In the genomic region with DNA sequence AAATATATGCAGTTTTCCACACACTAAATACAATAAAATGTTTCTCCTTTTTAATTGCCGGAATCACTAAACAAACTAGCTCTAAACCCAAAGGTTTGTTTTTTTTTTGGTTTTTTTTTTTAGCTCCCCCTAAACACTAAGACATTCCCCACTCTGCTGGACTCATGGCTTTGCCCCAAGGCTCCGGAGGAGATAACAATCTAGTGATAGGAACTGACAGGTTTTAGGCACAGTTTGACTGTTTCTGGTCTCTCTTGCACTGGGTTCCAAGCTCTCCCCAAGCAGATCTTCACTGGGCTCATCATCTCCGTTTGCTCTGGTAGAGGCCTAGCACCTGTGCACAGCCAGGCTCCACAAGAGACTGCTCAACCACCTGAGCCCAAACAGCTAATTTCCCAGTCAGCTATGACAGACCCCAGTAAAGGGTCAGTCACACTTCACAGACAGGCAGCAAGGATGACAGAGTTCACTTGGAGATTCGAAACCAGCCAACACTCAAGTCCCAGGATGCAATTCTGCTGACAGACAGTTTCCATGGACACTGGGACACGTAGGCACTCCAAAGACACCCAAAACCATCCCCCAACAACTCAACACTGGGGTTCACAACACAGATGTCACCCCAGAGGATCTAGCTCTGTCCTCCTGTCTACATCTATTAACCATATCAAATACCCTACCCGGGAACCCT, we compare ENCODE assay signal across 8 mouse cellular contexts. TPM values are rescaled to one million over a fixed set of nuclear protein-coding genes. Genes with fewer than 3 reads are reported as not detected.
DNase-seq lines count a peak whose midpoint lies in the region; ATAC-seq and TF ChIP-seq lines count a peak whose summit lies in the region.

No protein-coding gene starts in this region.

- ATAC-seq in forebrain, embryonic 11.5 days (replicated peaks; ENCODE audit: low FRiP score): no peak
- ATAC-seq in liver, embryonic 13.5 days (ENCODE audit: low read depth): no peak

- H3K27me3 ChIP-seq in heart, embryonic 10.5 days (ENCODE audit: insufficient read depth, poor library complexity, severe bottlenecking): no peaks in the 10 kb centered on the region
- no peaks in the 10 kb centered on the region for H3K27me3 ChIP-seq in C2C12 (ENCODE audit: control insufficient read depth, insufficient read depth, insufficient read length)
- no peaks in the 10 kb centered on the region for H3K27me3 ChIP-seq in forebrain, embryonic 11.5 days (ENCODE audit: control insufficient read depth, insufficient read depth, low read length)
- no peaks in the 10 kb centered on the region for H3K27me3 ChIP-seq in liver, embryonic 13.5 days

- no peaks in the 10 kb centered on the region for H3K9me3 ChIP-seq in heart, embryonic 10.5 days
- H3K9me3 ChIP-seq in forebrain, embryonic 11.5 days (ENCODE audit: control insufficient read depth, low read length): no peaks in the 10 kb centered on the region
- H3K9me3 ChIP-seq in liver, embryonic 13.5 days (replicated peaks): no peaks in the 10 kb centered on the region

- H3K36me3 ChIP-seq in heart, embryonic 10.5 days: peaks cover 16% of the 10 kb centered on the region
- H3K36me3 ChIP-seq in C2C12 (ENCODE audit: control insufficient read depth, insufficient read depth): peaks cover 5% of the 10 kb centered on the region
- H3K36me3 ChIP-seq in forebrain, embryonic 11.5 days (ENCODE audit: control insufficient read depth, insufficient read depth, low read length): no peaks in the 10 kb centered on the region; the same call in 1 of the 2 replicates
- H3K36me3 ChIP-seq in liver, embryonic 13.5 days: peaks cover 28% of the 10 kb centered on the region; the same call in 1 of the 2 replicates

- peak overlapping the region; percentile 91 for H3K27ac ChIP-seq in heart, embryonic 10.5 days
- H3K27ac ChIP-seq in forebrain, embryonic 11.5 days (ENCODE audit: low read depth, low read length): no peak overlapping the region
- H3K27ac ChIP-seq in liver, embryonic 13.5 days: peak overlapping the region; percentile 81; the same call in 1 of the 2 replicates

- peak overlapping the region; percentile 31 for H3ac ChIP-seq in C2C12 (ENCODE audit: control insufficient read depth, insufficient read length, low read depth)

- DNase-seq in heart, embryonic 10.5 days (ENCODE audit: low spot score): no peak
- DNase-seq in heart, adult 8-10 months (ENCODE audit: low spot score): no peak
- no peak for DNase-seq in forebrain, embryonic 11.5 days (ENCODE audit: low spot score)
- DNase-seq in liver, embryonic 13.5 days: no peak
- DNase-seq in urinary bladder, adult 18-20 months (ENCODE audit: low spot score in 2 of 2): no peak
- no peak for DNase-seq in left cerebral cortex, adult 9 months (ENCODE audit: low spot score in 2 of 2)
- DNase-seq in frontal cortex, postnatal 25 days (ENCODE audit: low spot score in 2 of 2): no peak

- peak overlapping the region; percentile 78; the same call in 1 of the 2 replicates for H3K9ac ChIP-seq in forebrain, embryonic 11.5 days (ENCODE audit: low read length)
- peak overlapping the region; percentile 86 for H3K9ac ChIP-seq in liver, embryonic 13.5 days

- peaks cover 51% of the 10 kb centered on the region for H3K4me1 ChIP-seq in heart, embryonic 10.5 days
- peaks cover 9% of the 10 kb centered on the region for H3K4me1 ChIP-seq in forebrain, embryonic 11.5 days (replicated peaks; ENCODE audit: control insufficient read depth, insufficient read depth, low read length)
- H3K4me1 ChIP-seq in liver, embryonic 13.5 days (replicated peaks): peaks cover 58% of the 10 kb centered on the region

- peak overlapping the region; percentile 87 for H3K4me2 ChIP-seq in forebrain, embryonic 11.5 days (ENCODE audit: low read depth, low read length, severe bottlenecking)
- peak overlapping the region; percentile 89 for H3K4me2 ChIP-seq in liver, embryonic 13.5 days

- peaks cover 36% of the 10 kb centered on the region for H3K79me3 ChIP-seq in C2C12 (ENCODE audit: low read depth)

- H3K4me3 ChIP-seq in heart, embryonic 10.5 days: peak overlapping the region; percentile 81
- H3K4me3 ChIP-seq in C2C12 (ENCODE audit: insufficient read depth, poor library complexity, severe bottlenecking): peak overlapping the region; percentile 99
- H3K4me3 ChIP-seq in forebrain, embryonic 11.5 days (ENCODE audit: low read depth, low read length): peak overlapping the region; percentile 93
- H3K4me3 ChIP-seq in liver, embryonic 13.5 days (replicated peaks): peak overlapping the region; percentile 81

- 31% methylated on average over 6 of the region's 6 CpGs for WGBS in heart, embryonic 10.5 days
- 56% methylated on average over 6 of the region's 6 CpGs for WGBS in forebrain, embryonic 11.5 days
- 23% methylated on average over 6 of the region's 6 CpGs for WGBS in liver, embryonic 13.5 days (ENCODE audit: insufficient replicate concordance)

- peaks cover 63% of the 10 kb centered on the region for H3K79me2 ChIP-seq in C2C12 (ENCODE audit: control insufficient read depth, insufficient read depth)

- TF ChIP-seq CTCF in C2C12 (IDR thresholded peaks at IDR 0.05; ENCODE audit: control insufficient read depth, insufficient read depth, insufficient read length): no peak

TF ChIP-seq in C2C12, 6 proteins besides CTCF, POLR2A, EP300 and RAD21:
- TF ChIP-seq USF1 (IDR thresholded peaks at IDR 0.05; ENCODE audit: low read depth): no peak
- no peak for TF ChIP-seq CEBPB (IDR thresholded peaks at IDR 0.05; ENCODE audit: low read depth)
- TF ChIP-seq FOSL1 (IDR thresholded peaks at IDR 0.05; ENCODE audit: insufficient read depth, low read length, poor library complexity, severe bottlenecking): no peak
- no peak for TF ChIP-seq MAX (IDR thresholded peaks at IDR 0.05)
- no peak for TF ChIP-seq MYOD1 (IDR thresholded peaks at IDR 0.05; ENCODE audit: control insufficient read depth, insufficient read length, low read depth)
- no peak for TF ChIP-seq MYOG (IDR thresholded peaks at IDR 0.05; ENCODE audit: control insufficient read depth, extremely low read depth, insufficient read length)

RNA-seq across cellular contexts. Expression of gene Slc38a10, which starts 1.5 kb away (rescaled TPM):
- 99.0 and 123 TPM in 2 replicates for polyA plus RNA-seq in heart, embryonic 10.5 days (2016; fragmentation: Nextera tagmentation; extraction: Ambion mirVana)
- 100 to 1,000 TPM in 1 of 4 experiments, 10 to 100 TPM in 3; 88.9 to 104 (median 91.6) TPM for total RNA-seq in heart, adult 8-10 months (2022)
- 71.6 TPM for polyA plus RNA-seq in C2C12 (2012; fragmentation: generic; extraction: Trizol)
- 58.3 and 68.2 TPM in 2 replicates for polyA plus RNA-seq in forebrain, embryonic 11.5 days (2014; fragmentation: Nextera tagmentation; extraction: Ambion mirVana)
- polyA plus RNA-seq in liver, embryonic 13.5 days (2015; fragmentation: Nextera tagmentation; extraction: Ambion mirVana): 35.5 and 38.3 TPM in 2 replicates

RNA-seq across cellular contexts. Expression of gene Ndufaf8, which starts 50.9 kb away (rescaled TPM):
- polyA plus RNA-seq in heart, embryonic 10.5 days (2016; fragmentation: Nextera tagmentation; extraction: Ambion mirVana): 92.2 and 106 TPM in 2 replicates
- 100 to 1,000 TPM in 1 of 4 experiments, 10 to 100 TPM in 3; 68.5 to 103 (median 82.8) TPM for total RNA-seq in heart, adult 8-10 months (2022)
- 59.0 TPM for polyA plus RNA-seq in C2C12 (2012; fragmentation: generic; extraction: Trizol)
- polyA plus RNA-seq in forebrain, embryonic 11.5 days (2014; fragmentation: Nextera tagmentation; extraction: Ambion mirVana): 65.2 and 69.9 TPM in 2 replicates
- polyA plus RNA-seq in liver, embryonic 13.5 days (2015; fragmentation: Nextera tagmentation; extraction: Ambion mirVana): 46.5 and 52.1 TPM in 2 replicates

RNA-seq across cellular contexts. Expression of gene Tepsin, which starts 51.1 kb away (rescaled TPM):
- 21.2 and 23.2 TPM in 2 replicates for polyA plus RNA-seq in heart, embryonic 10.5 days (2016; fragmentation: Nextera tagmentation; extraction: Ambion mirVana)
- 1 to 10 TPM; 4.8 to 7.0 (median 6.9) TPM for total RNA-seq in heart, adult 8-10 months (2022)
- 10.0 TPM for polyA plus RNA-seq in C2C12 (2012; fragmentation: generic; extraction: Trizol)
- 22.0 and 24.8 TPM in 2 replicates for polyA plus RNA-seq in forebrain, embryonic 11.5 days (2014; fragmentation: Nextera tagmentation; extraction: Ambion mirVana)
- polyA plus RNA-seq in liver, embryonic 13.5 days (2015; fragmentation: Nextera tagmentation; extraction: Ambion mirVana): 5.2 and 6.9 TPM in 2 replicates
